Mouse (Mus musculus): ENCODE measurements at regions not wholly inside any gene's neighbourhood (a gene's known extent, or its start where the extent isn't known, plus 50 kb on each side); places are given as distances from the start of the nearest gene placed in this dataset.

GRCm38 (mm10) chr12:78098765-78099194, 95.3 kb upstream of the Gm6657 start:
- no peaks in the 10 kb centered on the region for H3K27me3 ChIP-seq
- H3K9ac ChIP-seq (replicated peaks): no peak overlapping the region
- peak; percentile 91 for ATAC-seq (replicated peaks)
- no peak overlapping the region for H3K4me3 ChIP-seq
- H3K27ac ChIP-seq (replicated peaks): peak overlapping the region; percentile 69
- H3K9me3 ChIP-seq: no peaks in the 10 kb centered on the region
- H3K4me2 ChIP-seq (replicated peaks): no peak overlapping the region
- no peaks in the 10 kb centered on the region for H3K36me3 ChIP-seq
- WGBS: 38% methylated on average over 9 of the region's 9 CpGs
- peaks cover 26% of the 10 kb centered on the region for H3K4me1 ChIP-seq

DNA sequence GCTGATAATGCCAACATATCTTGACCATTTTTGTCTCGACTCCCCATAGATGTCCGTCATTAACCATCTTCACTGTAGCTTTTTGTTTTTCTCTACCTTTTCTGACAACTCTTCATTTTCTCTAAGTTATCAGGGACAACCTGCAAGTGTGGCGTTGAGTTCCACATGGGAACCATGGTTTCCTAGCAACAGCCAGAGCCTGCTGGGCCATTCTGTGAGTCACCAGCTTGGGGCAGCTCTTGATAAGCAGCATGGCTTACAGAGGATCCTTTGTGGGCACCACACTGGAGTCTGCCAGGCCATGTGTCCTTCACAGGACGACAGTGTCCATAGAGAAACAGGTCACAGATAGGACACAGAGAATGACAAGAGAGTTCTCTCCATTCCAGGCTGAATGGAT, 94.3 kb upstream of the Gm6657 start:
- Histone ChIP-seq H3K4me1 (peaks cover 26% of the 10 kb centered on the region), H3K27ac (replicated peaks) (no peak overlapping the region), H3K27me3 (no peaks in the 10 kb centered on the region), H3K4me2 (replicated peaks) (no peak overlapping the region), H3K9me3 (no peaks in the 10 kb centered on the region), H3K36me3 (no peaks in the 10 kb centered on the region), H3K4me3 (no peak overlapping the region), H3K9ac (replicated peaks) (no peak overlapping the region)
- 61% methylated on average over 4 of the region's 4 CpGs for WGBS
- no peak for ATAC-seq (replicated peaks)

- Histone ChIP-seq H3K27ac (replicated peaks) (no peak overlapping the region), H3K9ac (replicated peaks) (no peak overlapping the region), H3K4me3 (no peak overlapping the region), H3K4me2 (replicated peaks) (no peak overlapping the region), H3K27me3 (no peaks in the 10 kb centered on the region), H3K4me1 (peaks cover 21% of the 10 kb centered on the region), H3K9me3 (no peaks in the 10 kb centered on the region), H3K36me3 (no peaks in the 10 kb centered on the region)
- ATAC-seq (replicated peaks): no peak
- WGBS: 94% methylated on average over 3 of the region's 3 CpGs
These were observed 93.3 kb upstream of the Gm6657 start for GRCm38 (mm10) chr12:78100756-78101155.

GRCm38 (mm10) chr12:78109931-78110330, 84.1 kb upstream of the Gm6657 start:
- no peak for ATAC-seq (replicated peaks)
- H3K27ac ChIP-seq (replicated peaks): no peak overlapping the region
- no peaks in the 10 kb centered on the region for H3K9me3 ChIP-seq
- H3K4me2 ChIP-seq (replicated peaks): no peak overlapping the region
- no peaks in the 10 kb centered on the region for H3K27me3 ChIP-seq
- no peak overlapping the region for H3K9ac ChIP-seq (replicated peaks)
- no peak overlapping the region for H3K4me3 ChIP-seq
- no peaks in the 10 kb centered on the region for H3K4me1 ChIP-seq
- 85% methylated on average over 1 of the region's 1 CpGs for WGBS
- H3K36me3 ChIP-seq: no peaks in the 10 kb centered on the region

DNA sequence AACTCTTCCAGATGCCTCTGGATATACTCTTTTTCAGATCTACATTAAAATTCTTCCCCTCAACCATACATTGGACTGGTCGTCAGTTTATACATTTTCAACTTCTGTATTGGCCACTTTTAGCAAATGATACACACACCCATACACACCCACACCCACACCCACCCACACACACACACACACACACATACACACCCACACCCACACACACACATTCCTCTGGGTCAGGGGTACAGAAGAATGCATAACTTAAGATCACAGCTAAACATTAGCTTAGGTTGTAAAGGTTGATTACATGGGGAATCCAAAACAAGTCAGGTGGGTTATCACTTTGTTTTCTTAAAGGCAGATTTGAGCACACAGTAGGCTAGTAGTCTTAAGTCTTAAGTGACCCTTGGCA, 75.9 kb upstream of the Gm6657 start:
- no peak for ATAC-seq (replicated peaks)
- Histone ChIP-seq H3K27me3 (no peaks in the 10 kb centered on the region), H3K9me3 (no peaks in the 10 kb centered on the region), H3K27ac (replicated peaks) (no peak overlapping the region), H3K4me1 (no peaks in the 10 kb centered on the region), H3K36me3 (no peaks in the 10 kb centered on the region), H3K9ac (replicated peaks) (no peak overlapping the region), H3K4me3 (no peak overlapping the region), H3K4me2 (replicated peaks) (no peak overlapping the region)
- 79% methylated on average over 1 of the region's 1 CpGs for WGBS

DNA sequence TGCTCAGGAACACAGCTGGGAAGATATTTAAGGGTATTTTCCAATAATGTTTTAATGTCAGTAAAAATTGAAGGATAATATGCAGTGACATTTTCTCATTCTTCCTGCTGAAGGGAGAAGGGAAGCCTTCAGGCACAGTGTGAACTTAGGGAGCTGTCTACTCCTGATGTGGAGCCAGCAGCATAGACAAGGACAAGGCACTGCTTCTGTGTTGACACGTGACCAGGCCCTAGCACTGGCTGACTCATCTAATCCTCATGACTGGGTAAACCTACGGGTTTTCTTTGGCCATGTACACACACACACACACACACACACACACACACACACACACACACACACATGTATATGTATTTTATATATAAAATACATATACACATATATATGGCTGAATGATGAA, 74.8 kb upstream of the Gm6657 start:
- H3K36me3 ChIP-seq: no peaks in the 10 kb centered on the region
- no peaks in the 10 kb centered on the region for H3K27me3 ChIP-seq
- H3K4me1 ChIP-seq: no peaks in the 10 kb centered on the region
- no peak for ATAC-seq (replicated peaks)
- H3K4me3 ChIP-seq: no peak overlapping the region
- no peak overlapping the region for H3K27ac ChIP-seq (replicated peaks)
- no peak overlapping the region for H3K4me2 ChIP-seq (replicated peaks)
- no peak overlapping the region for H3K9ac ChIP-seq (replicated peaks)
- H3K9me3 ChIP-seq: no peaks in the 10 kb centered on the region
- 72% methylated on average over 2 of the region's 2 CpGs for WGBS

GRCm38 (mm10) chr12:78119855-78120254, 74.2 kb upstream of the Gm6657 start:
- Histone ChIP-seq H3K36me3 (no peaks in the 10 kb centered on the region), H3K9me3 (no peaks in the 10 kb centered on the region), H3K9ac (replicated peaks) (no peak overlapping the region), H3K4me1 (no peaks in the 10 kb centered on the region), H3K27ac (replicated peaks) (no peak overlapping the region), H3K4me3 (no peak overlapping the region), H3K4me2 (replicated peaks) (no peak overlapping the region), H3K27me3 (no peaks in the 10 kb centered on the region)
- no peak for ATAC-seq (replicated peaks)
- WGBS: 70% methylated on average over 5 of the region's 5 CpGs

DNA sequence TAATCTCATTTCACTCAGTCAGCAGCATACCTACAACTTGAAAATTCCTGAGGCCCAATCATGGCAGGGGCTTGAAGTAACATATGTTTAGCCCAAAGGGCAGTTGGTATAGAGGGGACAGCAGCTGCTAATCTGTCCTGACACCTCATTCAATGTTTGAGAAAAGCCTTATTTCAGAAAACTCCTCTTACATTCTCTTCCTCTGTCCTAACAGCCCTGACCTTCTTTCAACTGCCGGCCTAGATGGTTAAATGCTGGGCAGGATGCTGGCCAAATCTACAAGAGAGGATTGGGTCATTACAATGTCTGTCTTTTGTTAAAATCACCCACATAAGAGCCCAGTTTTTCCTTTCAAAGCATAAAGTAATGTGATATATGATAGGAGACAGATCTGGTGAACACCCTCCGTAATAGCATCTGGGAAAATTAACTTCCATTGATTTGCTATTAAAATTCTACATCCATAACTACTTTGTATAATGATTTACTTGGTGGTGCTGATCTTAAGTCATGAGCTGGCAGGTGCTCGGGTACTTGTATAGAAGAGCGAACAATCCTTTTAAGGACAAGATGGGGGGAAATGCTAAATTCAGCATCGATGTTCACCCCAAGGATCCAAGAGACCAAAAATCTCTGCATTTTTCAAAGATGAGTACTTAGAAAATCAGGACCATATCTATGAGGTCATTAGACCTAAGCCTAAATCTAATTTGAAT, 64.8 kb upstream of the Gm6657 start:
- no peaks in the 10 kb centered on the region for H3K36me3 ChIP-seq
- 65% methylated on average over 5 of the region's 5 CpGs for WGBS
- no peak for ATAC-seq (replicated peaks)

DNA sequence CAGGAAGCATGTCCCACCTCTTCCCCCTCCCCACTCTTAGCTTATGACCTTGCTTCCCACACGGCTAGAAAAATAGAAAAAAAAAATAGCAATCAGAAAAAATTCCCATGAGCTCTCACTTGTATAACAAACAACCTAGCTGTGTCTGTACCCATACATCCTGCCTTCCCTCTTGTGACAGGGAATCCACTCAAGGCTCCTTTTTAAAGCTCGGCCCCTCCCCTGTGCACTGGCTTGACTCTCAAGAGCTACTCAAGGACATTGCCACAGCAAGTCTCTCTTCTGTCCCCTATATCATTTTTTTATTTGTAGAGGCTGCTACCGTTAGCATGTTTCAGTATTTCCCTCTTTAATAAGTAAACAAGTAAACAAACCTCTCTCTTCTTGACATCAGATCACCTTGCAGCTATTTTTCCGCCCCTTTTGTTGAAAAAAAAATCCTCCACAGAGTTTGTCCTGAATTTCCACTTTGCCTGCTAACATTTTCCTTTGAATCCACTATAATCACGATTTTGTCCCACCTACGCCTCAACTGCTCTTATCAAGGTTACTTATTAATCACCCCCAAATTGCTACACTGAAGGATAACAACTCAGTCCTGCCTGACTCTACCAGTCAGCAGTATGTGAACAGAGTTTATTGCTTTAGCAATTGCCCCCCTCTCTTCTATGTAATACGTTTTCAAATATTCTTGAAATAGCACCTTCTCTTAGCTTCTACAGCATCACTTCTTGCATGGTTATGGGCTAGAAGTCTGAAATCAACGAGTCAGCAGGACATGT, 61.8 kb upstream of the Gm6657 start:
- Histone ChIP-seq H3K27ac (replicated peaks) (no peak overlapping the region), H3K9ac (replicated peaks) (no peak overlapping the region), H3K4me3 (no peak overlapping the region), H3K4me2 (replicated peaks) (no peak overlapping the region), H3K4me1 (peaks cover 14% of the 10 kb centered on the region), H3K9me3 (no peaks in the 10 kb centered on the region), H3K27me3 (no peaks in the 10 kb centered on the region), H3K36me3 (no peaks in the 10 kb centered on the region)
- WGBS: 79% methylated on average over 8 of the region's 8 CpGs
- no peak for ATAC-seq (replicated peaks)

More for the DNA sequence above, 64.8 kb upstream of the Gm6657 start:
- no peak overlapping the region for H3K27ac ChIP-seq (replicated peaks)
- H3K9ac ChIP-seq (replicated peaks): no peak overlapping the region
- no peak overlapping the region for H3K4me2 ChIP-seq (replicated peaks)
- H3K27me3 ChIP-seq: no peaks in the 10 kb centered on the region
- H3K4me3 ChIP-seq: no peak overlapping the region
- H3K9me3 ChIP-seq: no peaks in the 10 kb centered on the region
- peaks cover 8% of the 10 kb centered on the region for H3K4me1 ChIP-seq

GRCm38 (mm10) chr12:78133341-78133740, 60.7 kb upstream of the Gm6657 start:
- Histone ChIP-seq H3K9me3 (no peaks in the 10 kb centered on the region), H3K4me2 (replicated peaks) (no peak overlapping the region), H3K4me3 (no peak overlapping the region), H3K36me3 (no peaks in the 10 kb centered on the region), H3K4me1 (peaks cover 14% of the 10 kb centered on the region), H3K27ac (replicated peaks) (no peak overlapping the region), H3K27me3 (no peaks in the 10 kb centered on the region), H3K9ac (replicated peaks) (no peak overlapping the region)
- 63% methylated on average over 9 of the region's 9 CpGs for WGBS
- ATAC-seq (replicated peaks): 0 out of 2 replicates have a peak, but pooled peaks have one; percentile 23

DNA sequence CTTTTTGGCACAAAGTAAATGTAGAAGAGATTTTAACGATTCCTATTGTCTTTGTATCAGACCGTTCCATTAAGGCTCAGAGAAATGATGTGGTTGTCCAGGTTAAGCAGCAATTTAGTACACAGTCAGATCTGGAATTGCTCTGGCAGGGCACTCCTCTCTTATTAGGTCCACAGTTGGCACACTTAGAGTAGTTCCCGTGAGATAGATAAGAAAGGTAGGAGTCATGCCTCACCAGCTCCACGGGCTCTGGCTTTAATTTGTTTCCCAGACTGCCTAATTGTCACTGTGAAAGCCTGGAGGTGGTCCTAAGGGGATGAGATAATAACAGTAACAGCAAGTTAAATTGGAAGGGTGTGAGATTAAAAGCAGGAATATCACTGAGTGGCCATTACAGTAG, 60.1 kb upstream of the Gm6657 start:
- WGBS: 34% methylated on average over 4 of the region's 4 CpGs

GRCm38 (mm10) chr12:78137196-78137595, 56.8 kb upstream of the Gm6657 start:
- WGBS: 50% methylated on average over 3 of the region's 3 CpGs
- no peak overlapping the region for H3K27ac ChIP-seq (replicated peaks)
- no peak overlapping the region for H3K4me3 ChIP-seq
- no peaks in the 10 kb centered on the region for H3K36me3 ChIP-seq
- no peak overlapping the region for H3K9ac ChIP-seq (replicated peaks)
- H3K9me3 ChIP-seq: no peaks in the 10 kb centered on the region
- no peak; the same call in 1 of the 2 replicates for ATAC-seq (replicated peaks)
- no peaks in the 10 kb centered on the region for H3K27me3 ChIP-seq
- H3K4me2 ChIP-seq (replicated peaks): no peak overlapping the region
- peaks cover 12% of the 10 kb centered on the region for H3K4me1 ChIP-seq

More for the DNA sequence above, 60.1 kb upstream of the Gm6657 start:
- ATAC-seq (replicated peaks): no peak
- Histone ChIP-seq H3K9me3 (no peaks in the 10 kb centered on the region), H3K4me1 (peaks cover 14% of the 10 kb centered on the region), H3K4me3 (no peak overlapping the region), H3K27me3 (no peaks in the 10 kb centered on the region), H3K36me3 (no peaks in the 10 kb centered on the region), H3K27ac (replicated peaks) (no peak overlapping the region), H3K9ac (replicated peaks) (no peak overlapping the region), H3K4me2 (replicated peaks) (no peak overlapping the region)
